Mouse (Mus musculus) brain, embryonic 18.5 days (tissue): ENCODE measurements at regions not wholly inside any gene's neighbourhood (a gene's known extent, or its start where the extent isn't known, plus 50 kb on each side); places are given as distances from the start of the nearest gene placed in this dataset.
"Not testable (repeated sequence)": the region's sequence is repeated elsewhere in the genome, so short reads cannot be mapped to it uniquely, and the experiment has no call there.

Experiments used
- DNase-seq: peaks from one replicate; pipeline ENCODE4 v3.0.0-alpha.2; 2012; ENCODE audit warnings: low read depth, low spot score

- DNase-seq, result no peak
These were observed 275.4 kb downstream of the Cetn3 start for GRCm38 (mm10) chr13:82058131-82058731.

- no peak for DNase-seq
These were observed 276.0 kb downstream of the Cetn3 start for GRCm38 (mm10) chr13:82058872-82059271.

GRCm38 (mm10) chr13:82059498-82059897 lies 276.6 kb downstream of the Cetn3 start:
- no peak for DNase-seq

GRCm38 (mm10) chr13:82063880-82064279 lies 281.0 kb downstream of the Cetn3 start:
- DNase-seq, result not testable (repeated sequence)

- no peak for DNase-seq
These were observed 283.3 kb downstream of the Cetn3 start for GRCm38 (mm10) chr13:82066174-82066573.

- DNase-seq, result no peak
These were observed 283.9 kb downstream of the Cetn3 start for GRCm38 (mm10) chr13:82066674-82067270.

- DNase-seq, result no peak
These were observed 289.6 kb downstream of the Cetn3 start for GRCm38 (mm10) chr13:82072449-82072848.

GRCm38 (mm10) chr13:82073343-82073742 lies 290.5 kb downstream of the Cetn3 start:
- no peak for DNase-seq

GRCm38 (mm10) chr13:82081375-82081774 lies 298.5 kb downstream of the Cetn3 start:
- DNase-seq, result no peak

GRCm38 (mm10) chr13:82087635-82088034 lies 304.8 kb downstream of the Cetn3 start:
- no peak for DNase-seq

- no peak for DNase-seq
These were observed 309.3 kb downstream of the Cetn3 start for GRCm38 (mm10) chr13:82092186-82092585.

GRCm38 (mm10) chr13:82106032-82106431 lies 323.2 kb downstream of the Cetn3 start:
- no peak for DNase-seq

- peak; percentile 16 for DNase-seq
These were observed 347.2 kb downstream of the Cetn3 start for GRCm38 (mm10) chr13:82129777-82130735.
